Mouse (Mus musculus) brain, embryonic 18.5 days (tissue): ENCODE results near the gene Jmjd4.

ENCODE experiments used
- DNase-seq: peaks from one replicate; pipeline ENCODE4 v3.0.0-alpha.2; 2012; ENCODE audit warnings: low read depth, low spot score

The Jmjd4 gene

DNA sequence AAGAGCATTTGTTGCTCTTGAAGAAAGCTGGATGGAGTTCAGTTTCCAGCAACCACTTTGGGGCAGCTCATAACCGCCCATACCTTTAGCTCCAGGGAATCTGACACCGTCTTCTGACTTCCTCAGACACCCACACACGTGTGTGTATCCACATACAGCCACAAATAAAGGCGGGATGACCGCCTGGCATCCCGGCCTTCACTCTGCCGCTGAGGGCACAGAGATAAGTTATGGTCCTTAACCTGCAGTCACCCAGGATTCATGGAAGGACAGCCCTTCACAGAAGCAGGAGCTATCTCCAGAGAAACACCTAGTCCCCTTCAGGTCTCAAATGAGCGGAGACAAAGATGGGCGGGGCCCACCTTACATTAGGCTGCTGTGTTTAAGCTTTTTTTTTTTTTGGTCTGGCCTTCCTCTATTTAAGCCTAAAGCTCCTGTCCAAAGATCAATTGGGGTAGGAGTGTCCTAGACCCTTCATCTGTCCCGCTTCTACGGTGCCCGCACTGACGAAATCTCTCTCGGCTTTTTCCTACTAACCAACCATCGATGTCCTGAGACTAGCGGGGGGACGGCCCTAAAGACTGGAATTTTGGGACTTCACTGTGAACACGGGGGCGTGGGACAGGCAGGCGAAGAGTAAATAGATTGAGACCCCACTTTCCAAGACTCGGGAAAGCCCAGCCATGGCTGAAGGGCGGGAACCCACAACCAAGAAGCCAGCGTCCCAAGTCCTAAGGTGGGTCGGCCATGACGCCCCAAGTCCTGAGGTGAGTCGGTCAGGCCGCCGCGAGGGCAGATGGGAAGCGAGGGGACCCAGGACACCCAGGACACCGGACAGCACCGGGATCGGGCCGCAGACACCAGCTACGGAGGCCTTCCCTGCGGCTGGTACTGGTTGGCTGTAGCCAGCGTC lies 21.8 kb downstream of the Jmjd4 start:
- DNase-seq = no peak

DNA sequence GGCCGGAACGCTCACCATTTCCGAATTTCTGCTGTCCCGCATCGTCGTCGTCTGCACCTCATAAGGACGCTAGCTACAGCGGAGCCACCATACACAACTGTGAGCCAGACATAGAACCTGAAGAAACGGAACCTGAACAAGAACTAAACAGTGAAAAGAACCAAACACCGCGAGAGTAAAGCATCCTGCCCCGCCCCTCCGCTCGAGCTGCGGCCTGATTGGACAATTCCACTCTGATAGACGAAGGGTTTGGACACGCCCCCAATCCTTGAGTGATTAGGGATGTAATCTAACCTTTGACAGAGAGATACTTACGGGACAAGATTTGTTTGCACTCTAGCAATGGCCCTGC lies 22.5 kb downstream of the Jmjd4 start, which contains the start of gene Zfp867:
Zfp867 (minus strand) TSS at position 149 of the 352 bp plus-strand sequence.
- DNase-seq = peak; percentile 76

DNA sequence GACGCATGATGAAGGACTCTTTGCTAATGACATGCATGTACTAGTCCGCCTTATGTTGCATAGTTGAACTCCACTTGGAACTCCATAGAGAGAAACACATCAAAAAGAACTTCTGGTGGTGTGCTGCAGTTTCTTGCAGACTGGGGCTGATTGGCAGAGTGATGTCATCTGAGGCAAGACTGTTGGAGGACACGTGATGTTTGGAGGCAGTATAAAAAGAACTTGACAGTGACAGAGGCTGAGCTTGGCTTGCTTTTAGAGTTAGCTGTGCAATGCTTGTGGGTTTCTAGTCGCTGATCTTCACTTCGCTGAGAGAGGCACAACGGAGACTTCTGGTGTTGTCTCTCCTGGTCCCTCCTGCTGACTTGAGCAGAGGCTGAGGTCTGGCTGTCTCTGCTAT lies 27.4 kb downstream of the Jmjd4 start:
- no peak for DNase-seq

DNA sequence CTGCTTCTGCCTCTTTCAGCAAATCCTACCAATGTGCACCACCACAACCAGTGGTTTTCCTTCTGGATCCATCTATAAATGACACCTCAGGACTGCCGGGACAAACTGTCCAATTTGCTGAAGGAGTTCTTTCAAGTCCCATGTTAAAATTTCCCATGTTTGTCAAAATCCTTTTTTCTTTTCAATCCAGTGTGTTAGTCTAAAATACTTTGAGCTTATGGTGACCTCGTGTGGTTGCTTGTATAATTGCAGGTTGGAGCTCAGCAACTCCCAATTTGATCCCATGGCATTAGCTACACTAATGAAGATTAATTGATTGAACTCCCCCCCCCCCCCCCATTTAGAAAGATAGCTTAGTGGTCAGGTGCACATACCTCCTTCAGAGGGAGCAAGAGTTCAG lies 33.4 kb downstream of the Jmjd4 start:
- peak; percentile 32 for DNase-seq

DNA sequence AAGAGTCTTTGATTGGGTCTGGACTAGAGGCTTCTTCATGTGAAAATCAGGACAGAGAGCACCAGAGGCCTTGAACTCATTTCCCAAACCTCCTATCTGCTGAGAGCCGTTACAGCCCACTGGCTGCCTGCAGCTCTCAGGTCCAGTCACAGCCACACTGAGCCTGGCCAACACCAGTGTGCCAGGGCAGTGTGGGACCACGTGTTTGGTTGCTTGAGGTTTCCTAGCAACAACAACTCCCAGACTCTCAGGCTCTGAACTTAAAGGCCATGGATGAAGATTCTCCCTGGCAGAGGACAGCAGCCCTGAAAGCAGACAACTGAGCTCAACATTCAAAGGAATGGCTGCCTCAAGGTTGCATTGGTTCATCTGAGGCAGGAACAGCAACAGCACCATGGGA lies 35.8 kb downstream of the Jmjd4 start:
- no peak for DNase-seq

DNA sequence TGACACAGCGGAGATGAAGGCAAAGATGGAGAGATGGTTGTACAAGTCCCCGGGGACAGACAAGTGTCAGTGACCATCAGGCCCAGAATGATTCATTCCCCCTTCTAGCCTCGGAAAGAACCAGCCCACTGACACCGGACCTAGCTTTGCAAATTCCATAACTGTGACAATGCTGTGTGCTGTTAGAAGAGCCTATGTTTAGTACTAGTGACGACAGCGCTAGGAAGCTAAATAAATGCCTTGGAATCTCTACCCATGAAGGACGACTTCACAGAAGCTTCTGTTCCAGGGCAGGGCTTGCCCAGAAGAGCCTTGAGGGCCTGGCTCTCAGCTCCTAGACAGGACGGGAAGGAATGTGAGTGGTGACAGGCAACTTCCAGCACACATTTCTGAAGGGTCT lies 36.4 kb downstream of the Jmjd4 start:
- no peak for DNase-seq

DNA sequence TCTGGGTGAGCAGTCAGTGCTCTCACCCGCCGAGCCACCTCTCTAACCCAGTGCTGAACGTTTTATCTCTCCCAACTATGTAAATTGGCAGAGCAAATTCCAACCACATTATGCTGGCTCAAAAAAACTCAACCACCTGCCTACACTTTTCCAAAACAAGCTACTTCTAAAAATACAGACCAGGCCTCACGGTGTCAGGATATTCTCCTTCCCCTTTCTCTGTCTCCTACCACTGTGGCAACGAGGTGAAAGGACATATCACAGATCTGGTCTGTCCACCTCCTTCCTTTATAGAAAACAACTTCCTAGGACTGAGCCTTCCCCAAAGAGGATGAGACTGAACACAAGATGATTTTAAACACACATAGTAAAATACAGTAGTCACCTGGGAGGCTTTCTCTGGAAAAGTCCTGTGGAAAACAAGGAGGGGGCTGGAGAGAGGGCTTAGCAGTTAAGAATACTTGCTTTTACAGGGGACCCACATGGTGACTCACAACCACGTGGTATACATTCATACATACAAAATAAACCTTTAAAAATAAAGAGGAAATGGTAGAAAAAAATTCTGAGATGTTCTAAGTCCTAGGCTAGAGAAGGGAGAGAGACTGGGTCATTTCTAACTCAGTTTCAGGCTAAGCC lies 46.9 kb downstream of the Jmjd4 start:
- no peak for DNase-seq

DNA sequence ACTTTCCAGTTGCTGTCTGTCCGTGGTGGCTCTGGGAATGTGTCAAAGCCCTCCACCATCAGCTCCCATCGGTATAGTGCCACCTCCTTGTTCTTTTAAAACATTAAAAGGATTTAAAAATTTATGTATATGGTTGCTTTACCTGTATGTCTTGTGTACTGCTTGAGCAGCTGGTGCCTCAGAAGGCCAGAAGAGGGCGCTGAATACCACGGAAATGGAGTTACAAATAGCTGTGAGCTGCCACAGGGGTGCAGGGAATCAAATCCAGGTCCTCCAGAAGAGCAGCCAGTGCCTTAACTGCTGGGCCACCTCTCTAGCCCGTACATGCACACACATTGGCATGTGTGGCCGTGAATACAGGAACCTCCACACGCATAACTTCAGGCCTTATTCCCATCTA lies 47.9 kb downstream of the Jmjd4 start:
- no peak for DNase-seq

DNA sequence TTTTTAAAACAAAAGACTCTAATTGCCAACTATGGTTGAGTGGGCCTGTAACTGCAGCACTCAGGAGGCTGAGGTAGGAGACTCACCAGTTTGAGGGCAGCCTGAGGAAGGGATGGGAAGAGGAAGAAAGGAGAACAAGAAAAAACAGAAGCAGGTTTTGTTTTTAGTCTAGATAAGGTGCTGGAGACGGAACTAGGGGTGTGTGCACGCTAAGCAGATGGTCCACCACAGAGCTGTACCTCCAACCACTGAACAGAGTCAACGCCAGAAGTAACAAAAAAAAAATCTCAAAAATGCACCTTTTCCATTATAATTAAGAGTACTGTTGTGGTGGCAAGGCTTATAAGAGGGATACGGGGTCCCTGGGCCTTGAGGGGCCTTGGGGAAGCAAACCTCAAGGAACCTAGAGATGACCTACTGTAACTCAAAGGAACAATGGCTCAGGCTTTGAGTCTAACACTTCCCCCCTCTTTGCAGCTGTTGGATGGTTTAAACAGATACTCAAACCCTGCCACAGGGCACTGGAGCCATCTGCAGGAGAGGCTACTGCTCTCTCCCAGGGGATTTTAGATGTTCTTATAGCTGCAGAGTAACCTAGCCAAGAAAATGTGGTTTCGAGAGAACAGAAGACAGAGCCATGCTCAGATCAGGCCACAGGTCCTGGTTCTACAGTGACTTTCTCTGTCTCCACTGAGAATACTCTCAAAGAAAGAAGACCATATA lies 52.3 kb downstream of the Jmjd4 start:
- DNase-seq = no peak

DNA sequence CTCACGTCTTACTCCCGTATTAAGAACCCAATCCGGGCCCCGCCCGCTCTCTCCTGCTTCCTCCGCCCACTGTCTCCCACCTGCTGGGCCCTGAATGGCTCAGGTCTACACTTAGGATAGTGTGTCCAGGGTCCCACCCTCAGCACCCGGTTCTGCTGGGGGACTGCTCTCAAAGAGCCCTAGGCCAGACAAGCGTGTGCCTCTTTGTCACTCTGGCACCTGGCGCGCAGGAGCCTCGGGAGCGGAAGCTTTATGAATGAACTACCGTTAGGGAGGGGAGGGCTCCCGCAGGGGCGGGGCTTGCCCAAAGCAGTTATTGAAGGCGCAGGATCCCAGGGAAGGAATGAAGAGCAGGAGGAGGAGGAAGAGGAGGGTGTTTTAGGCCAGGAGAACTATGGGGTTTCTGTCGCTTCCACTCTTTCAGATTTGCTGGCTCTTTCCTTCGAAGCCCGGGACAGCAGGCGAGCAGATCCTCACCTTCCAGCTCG lies 55.5 kb downstream of the Jmjd4 start:
- peak; percentile 47 for DNase-seq

DNA sequence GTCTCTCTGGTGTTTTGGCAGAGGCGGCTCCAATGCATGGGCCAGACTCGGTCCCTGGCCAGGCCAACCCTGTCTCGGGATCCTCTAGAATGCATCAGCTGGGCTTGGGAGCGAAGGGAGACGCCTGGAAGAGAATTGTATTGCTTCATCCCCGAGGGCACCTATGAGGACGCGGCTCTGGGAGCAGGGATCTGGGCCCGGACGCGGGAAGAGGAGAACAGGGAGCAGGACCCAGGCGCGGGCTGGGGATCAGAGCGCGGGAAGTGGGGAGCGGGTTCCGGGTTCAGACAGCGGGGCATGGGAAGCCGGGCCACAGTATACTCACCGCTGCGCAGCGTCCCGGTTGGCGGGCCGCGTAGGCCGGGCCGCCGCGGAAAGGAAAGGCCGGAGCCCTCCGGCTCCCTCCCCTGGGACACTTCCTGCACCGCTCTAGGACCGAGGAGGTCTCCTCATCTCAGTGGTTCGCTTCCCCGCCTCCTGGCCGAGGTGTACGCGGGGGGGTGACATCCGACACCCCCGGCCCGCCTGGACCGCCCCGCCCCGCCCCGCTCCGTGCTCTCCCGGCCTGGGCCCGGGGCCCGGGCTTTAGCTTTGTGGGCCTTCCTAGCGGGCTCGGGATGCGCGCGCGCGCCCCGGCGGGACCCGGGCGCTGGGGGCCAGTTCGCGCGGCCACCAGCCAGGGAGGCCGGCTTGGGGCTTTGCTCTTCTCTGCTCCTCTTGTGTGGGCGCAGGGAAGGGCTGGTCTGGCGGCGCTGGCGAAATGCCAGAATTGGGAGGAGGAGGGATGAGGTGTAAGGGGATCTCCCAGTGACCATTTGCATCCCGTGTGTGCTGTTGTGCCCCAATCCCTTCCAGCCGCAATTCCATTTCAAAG lies 56.2 kb downstream of the Jmjd4 start:
- DNase-seq = peak; percentile 60

DNA sequence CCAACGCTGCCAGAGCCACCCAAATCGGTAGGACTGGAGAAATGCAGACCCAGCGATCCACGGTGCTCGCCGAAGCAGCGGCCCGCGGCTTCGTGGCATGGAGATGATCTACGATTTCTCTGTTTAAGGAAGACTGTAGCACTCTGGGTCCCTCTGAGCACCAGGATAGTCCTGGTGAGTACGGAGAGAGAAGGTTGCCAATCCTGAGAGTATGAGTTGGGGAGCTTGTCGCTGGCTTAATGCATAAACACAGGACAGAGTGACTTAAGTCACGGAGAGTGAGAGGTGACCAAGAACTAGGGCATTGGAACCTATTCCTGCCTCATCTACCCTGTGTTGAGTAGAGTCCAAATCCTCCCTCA lies 56.8 kb downstream of the Jmjd4 start:
- no peak for DNase-seq
